Mouse (Mus musculus) C2C12 (cell line): ENCODE results near the gene Enox1.

Source experiments
- CTCF ChIP-seq: IDR thresholded peaks from one replicate; pipeline ENCODE4 v1.5.1; 2011; ENCODE audit not compliant: control insufficient read depth, insufficient read depth, insufficient read length
- FOSL1 ChIP-seq: IDR thresholded peaks from one replicate; pipeline ENCODE4 v1.8.0; 2011; ENCODE audit warnings: mild to moderate bottlenecking, low read length; ENCODE audit not compliant: poor library complexity, insufficient read depth, severe bottlenecking
- USF1 ChIP-seq: IDR thresholded peaks from one replicate; pipeline ENCODE4 v1.6.1; 2011; ENCODE audit warnings: low read depth, mild to moderate bottlenecking, control low read depth, moderate library complexity

DNA sequence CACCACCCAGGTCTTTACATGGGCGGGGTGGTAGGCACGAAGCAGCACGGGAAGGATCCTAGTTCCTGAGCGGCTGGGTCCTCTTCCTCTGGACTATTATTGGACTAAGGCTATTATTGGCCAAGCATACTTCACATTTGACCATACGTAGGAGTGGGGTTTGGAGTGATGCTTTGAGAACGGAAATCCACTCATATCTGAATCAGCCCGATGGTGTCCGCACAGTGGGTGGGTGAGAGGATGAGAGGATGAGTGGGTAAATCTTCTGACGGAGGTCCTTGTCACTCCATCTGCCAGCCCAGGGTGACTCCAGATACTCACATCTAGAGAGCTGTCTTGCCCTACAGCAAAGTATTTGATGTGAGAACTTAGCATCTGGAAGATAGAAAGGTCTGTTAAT, 253.8 kb downstream of the Enox1 start:
- TF ChIP-seq USF1 (no peak), FOSL1 (no peak), CTCF (no peak)
